Mouse (Mus musculus): Measurements from ENCODE around the gene Ppp4r1. TPM values are rescaled to one million over a fixed set of nuclear protein-coding genes. Genes with fewer than 3 reads are reported as not detected.

Ppp4r1 gene
- total and polyA plus RNA-seq, 3 experiments = 21.8 to 313 (median 34.3) TPM

DNA sequence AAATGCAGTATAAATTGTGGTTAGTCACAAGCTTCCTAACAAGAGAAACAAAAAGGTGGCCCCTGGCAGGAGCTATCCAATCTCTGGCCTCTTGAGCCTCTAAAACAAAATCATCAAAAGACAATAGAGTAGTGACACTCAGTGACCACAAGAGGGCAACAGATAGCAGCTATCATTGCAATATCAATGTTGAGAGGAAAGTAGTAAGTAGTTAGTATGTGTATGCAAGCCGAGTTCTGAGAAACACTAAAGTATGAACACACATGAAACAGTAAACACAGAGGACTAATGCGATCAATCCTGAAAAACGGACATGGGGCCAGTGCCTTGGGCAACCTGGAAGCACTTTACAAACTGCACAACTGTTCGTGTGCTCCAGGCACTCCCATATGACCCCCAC lies 82.4 kb downstream of the Ppp4r1 start:
- Histone ChIP-seq H3K36me3 (ENCODE audit: control insufficient read depth in 1 of 2, insufficient read depth in 2 of 2, low read length in 2 of 2) (peaks cover 3 to 4% of the 10 kb centered on the region in 2 experiments; a peak in 3 of 4 replicates), H3K9me3 (replicated peaks; ENCODE audit: insufficient read depth, low read length) (no peaks in the 10 kb centered on the region), H3K4me1 (ENCODE audit: control insufficient read depth in 1 of 2, insufficient read depth in 2 of 2, low read length in 2 of 2) (peaks cover 3 to 4% of the 10 kb centered on the region in 2 experiments; a peak in 3 of 4 replicates), H3K4me3 (ENCODE audit: control insufficient read depth in 1 of 2, insufficient read depth in 1 of 2, low read depth in 2 of 2, low read length in 2 of 2) (no peak overlapping the region), H3K79me2 (ENCODE audit: control insufficient read depth, insufficient read depth, low read length, poor library complexity) (peaks cover 6% of the 10 kb centered on the region), H3K27me3 (ENCODE audit: control insufficient read depth in 1 of 2, insufficient read depth in 2 of 2, low read length in 2 of 2) (no peaks in the 10 kb centered on the region), H3K9ac (ENCODE audit: control insufficient read depth, low read depth, low read length, poor library complexity, severe bottlenecking) (no peak overlapping the region), H3K27ac (ENCODE audit: control insufficient read depth, low read depth, low read length) (no peak overlapping the region)
- DNase-seq (ENCODE audit: low read depth, low spot score) = peak; percentile 78
- no peak for TF ChIP-seq POLR2AphosphoS5 (IDR thresholded peaks at IDR 0.05; ENCODE audit: borderline replicate concordance, low read depth, low read length)
- no peak for TF ChIP-seq TAL1 (IDR thresholded peaks at IDR 0.05; ENCODE audit: low read length)
- TF ChIP-seq POLR2A (IDR thresholded peaks at IDR 0.05; ENCODE audit: control insufficient read depth in 1 of 2, insufficient read depth in 1 of 2, low read depth in 1 of 2, low read length in 2 of 2, poor library complexity in 1 of 2) = no peak
- TF ChIP-seq POLR2AphosphoS2 (IDR thresholded peaks at IDR 0.05; ENCODE audit: low read length) = no peak
- TF ChIP-seq CTCF (IDR thresholded peaks at IDR 0.05 in 2 of 3, conservative IDR thresholded peaks at IDR 0.05 in 1 of 3; ENCODE audit: control insufficient read depth in 1 of 3, insufficient read depth in 1 of 3, low read depth in 2 of 3, low read length in 3 of 3, poor library complexity in 1 of 3, severe bottlenecking in 1 of 3) = peak in 2 of 3 experiments; percentile 86 to 87; a peak in 4 of 6 replicates
- TF ChIP-seq RCOR1 (IDR thresholded peaks at IDR 0.05; ENCODE audit: low read depth, low read length) = no peak
- TF ChIP-seq ZKSCAN1 (IDR thresholded peaks at IDR 0.05; ENCODE audit: low read depth, low read length) = no peak
- no peak for TF ChIP-seq CHD1 (IDR thresholded peaks at IDR 0.05; ENCODE audit: low read depth, low read length)
- no peak for TF ChIP-seq MAZ (IDR thresholded peaks at IDR 0.05; ENCODE audit: low read depth, low read length)
- peak; percentile 73 for TF ChIP-seq SMC3 (IDR thresholded peaks at IDR 0.05; ENCODE audit: low read depth, low read length)
- TF ChIP-seq HCFC1 (IDR thresholded peaks at IDR 0.05; ENCODE audit: low read depth, low read length) = no peak
- TF ChIP-seq ZC3H11A (IDR thresholded peaks at IDR 0.05; ENCODE audit: low read depth, low read length) = peak; percentile 37; the same call in 1 of the 2 replicates
- peak; percentile 73 for TF ChIP-seq RAD21 (IDR thresholded peaks at IDR 0.05; ENCODE audit: low read depth, low read length)
- TF ChIP-seq MXI1 (IDR thresholded peaks at IDR 0.05; ENCODE audit: low read depth, low read length) = no peak
- no peak for TF ChIP-seq ZMIZ1 (IDR thresholded peaks at IDR 0.05; ENCODE audit: low read depth, low read length)

DNA sequence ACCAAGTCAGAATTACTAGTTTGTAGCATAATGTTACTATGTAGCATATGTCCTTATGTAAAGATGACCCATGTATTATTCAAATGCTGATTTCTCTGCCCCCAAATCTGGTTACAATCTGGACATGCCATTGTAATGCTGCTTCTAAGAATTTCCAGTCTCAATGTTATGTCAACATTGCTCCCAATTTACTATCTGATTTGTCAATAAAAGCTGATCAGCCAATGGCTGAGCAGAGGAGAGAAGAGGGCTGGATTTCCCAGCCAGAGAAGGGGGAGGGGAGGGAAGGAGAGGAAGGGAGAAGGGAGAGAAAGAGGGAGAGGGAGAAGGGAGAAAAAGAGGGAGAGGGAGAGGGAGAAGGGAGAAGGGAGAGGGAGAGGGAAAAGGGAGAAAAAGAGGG lies 82.9 kb downstream of the Ppp4r1 start:
- no peak overlapping the region for H3K4me3 ChIP-seq (ENCODE audit: control insufficient read depth in 1 of 2, insufficient read depth in 1 of 2, low read depth in 2 of 2, low read length in 2 of 2)
- peaks cover 3 to 5% of the 10 kb centered on the region in 2 experiments; a peak in 3 of 4 replicates for H3K4me1 ChIP-seq (ENCODE audit: control insufficient read depth in 1 of 2, insufficient read depth in 2 of 2, low read length in 2 of 2)
- TF ChIP-seq MYB (IDR thresholded peaks at IDR 0.05; ENCODE audit: low read depth, low read length) = no peak
- no peak for TF ChIP-seq CHD1 (IDR thresholded peaks at IDR 0.05; ENCODE audit: low read depth, low read length)
- TF ChIP-seq JUND (IDR thresholded peaks at IDR 0.05; ENCODE audit: low read depth, low read length) = no peak
- no peak for TF ChIP-seq MYC (IDR thresholded peaks at IDR 0.05; ENCODE audit: low read depth, low read length)
- TF ChIP-seq MAX (IDR thresholded peaks at IDR 0.05; ENCODE audit: low read length) = no peak
- no peak overlapping the region for H3K27ac ChIP-seq (ENCODE audit: control insufficient read depth, low read depth, low read length)
- H3K27me3 ChIP-seq (ENCODE audit: control insufficient read depth in 1 of 2, insufficient read depth in 2 of 2, low read length in 2 of 2) = no peaks in the 10 kb centered on the region
- no peaks in the 10 kb centered on the region for H3K9me3 ChIP-seq (replicated peaks; ENCODE audit: insufficient read depth, low read length)
- no peak for DNase-seq (ENCODE audit: low read depth, low spot score)
- peaks cover 7% of the 10 kb centered on the region for H3K79me2 ChIP-seq (ENCODE audit: control insufficient read depth, insufficient read depth, low read length, poor library complexity)
- H3K9ac ChIP-seq (ENCODE audit: control insufficient read depth, low read depth, low read length, poor library complexity, severe bottlenecking) = no peak overlapping the region
- peaks cover 3 to 5% of the 10 kb centered on the region in 2 experiments; a peak in 3 of 4 replicates for H3K36me3 ChIP-seq (ENCODE audit: control insufficient read depth in 1 of 2, insufficient read depth in 2 of 2, low read length in 2 of 2)

Data from MEL (cell line).